Mouse (Mus musculus): ENCODE results near the gene Lgals3bp.

- TF ChIP-seq CTCF (IDR thresholded peaks at IDR 0.05; ENCODE audit: control insufficient read depth, insufficient read depth, low read length) (no peak), POLR2A (IDR thresholded peaks at IDR 0.05; ENCODE audit: borderline replicate concordance, control insufficient read depth, low read depth, low read length) (no peak)
Observed at GRCm38 (mm10) chr11:118364021-118364420, 37.9 kb downstream of the Lgals3bp start.

Data from bone marrow, adult 2 months (tissue).